Mouse (Mus musculus) cortical plate, adult 2 months (tissue): ENCODE data around the gene Kif1c.

ENCODE experiments used
- CTCF ChIP-seq: fragments of 200-500 bp; IDR thresholded peaks from 2 replicates; pipeline ENCODE4 v1.5.1; 2011; ENCODE audit warnings: mild to moderate bottlenecking, control low read depth, low read length; ENCODE audit not compliant: insufficient read depth; ENCODE audit errors: extremely low read depth
- POLR2A ChIP-seq: fragments of 200-500 bp; IDR thresholded peaks from 2 replicates; pipeline ENCODE4 v1.6.1; 2011; ENCODE audit warnings: mild to moderate bottlenecking, low read length, control low read depth; ENCODE audit not compliant: insufficient read depth; ENCODE audit errors: extremely low read depth

- no peak for TF ChIP-seq CTCF
- no peak for TF ChIP-seq POLR2A
Measured at GRCm38 (mm10) chr11:70747876-70748545, 47.7 kb downstream of the Kif1c start.
